Mouse (Mus musculus): ENCODE measurements around the gene Mast1.

DNA sequence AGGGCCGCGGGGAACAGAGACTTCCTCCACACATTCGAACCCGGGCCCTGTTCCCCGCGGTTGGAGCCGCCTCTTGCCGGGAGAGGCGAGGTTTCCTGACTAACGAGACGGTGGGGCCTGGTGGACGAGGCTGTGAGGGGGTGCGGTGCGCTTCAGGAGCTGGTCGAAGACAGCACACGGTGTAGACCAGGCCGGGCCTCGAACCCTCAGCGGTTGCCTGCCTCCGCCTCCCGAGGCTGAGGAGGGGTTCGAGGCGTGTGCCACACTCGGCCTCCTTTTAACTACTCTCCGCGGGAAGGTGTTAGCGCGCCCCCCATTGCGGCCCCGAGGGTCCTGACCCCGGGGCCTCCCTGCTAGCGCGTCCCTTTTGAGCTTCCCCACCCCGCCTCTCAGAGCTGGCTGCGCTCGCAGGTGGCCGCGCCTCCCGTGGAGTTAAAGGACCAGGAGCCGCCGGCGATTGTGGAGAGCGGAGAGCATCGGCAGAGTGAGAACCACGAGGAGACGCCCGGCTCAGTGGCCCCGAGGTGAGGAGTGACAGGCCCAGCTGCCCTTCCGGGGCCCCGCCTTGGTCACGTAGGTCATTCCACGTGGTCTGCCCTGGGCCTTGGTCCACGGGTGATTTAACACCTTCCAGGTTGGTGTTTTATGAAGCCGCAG lies 64.7 kb downstream of the Mast1 start:
- no peak for TF ChIP-seq MYOG (IDR thresholded peaks at IDR 0.05; ENCODE audit: control insufficient read depth, extremely low read depth, insufficient read length)
- TF ChIP-seq CEBPB (IDR thresholded peaks at IDR 0.05; ENCODE audit: low read depth), result no peak
- TF ChIP-seq USF1 (IDR thresholded peaks at IDR 0.05; ENCODE audit: low read depth), result no peak
- TF ChIP-seq CTCF (IDR thresholded peaks at IDR 0.05; ENCODE audit: control insufficient read depth, insufficient read depth, insufficient read length), result no peak

All from C2C12 (cell line).